ENCODE assay signal across 27 mouse cellular contexts in genomic region chr1:75594836-75595235, GRCm38 (mm10). TPM values are rescaled to one million over a fixed set of nuclear protein-coding genes. Genes with fewer than 3 reads are reported as not detected.
DNase-seq lines count a peak whose midpoint lies in the region; ATAC-seq lines count a peak whose summit lies in the region.
"Had no signal": no experiment of that assay in that cellular context is flagged by ENCODE, and none has a peak within 500 bp of the region (broad histone marks: within the 10 kb centered on the region; RNA-seq: fewer than 3 reads in every experiment).

No protein-coding gene starts in this region.

- H3K9me3 ChIP-seq in embryonic facial prominence, embryonic 13.5 days = no peaks in the 10 kb centered on the region
- no peaks in the 10 kb centered on the region for H3K9me3 ChIP-seq in embryonic facial prominence, embryonic 10.5 days
- H3K9me3 ChIP-seq in midbrain, embryonic 12.5 days = no peaks in the 10 kb centered on the region
- H3K9me3 ChIP-seq in midbrain, embryonic 11.5 days (ENCODE audit: control insufficient read depth, low read length) = no peaks in the 10 kb centered on the region
- H3K9me3 ChIP-seq in midbrain, embryonic 14.5 days (ENCODE audit: control insufficient read depth, low read length) = no peaks in the 10 kb centered on the region
- no peaks in the 10 kb centered on the region for H3K9me3 ChIP-seq in neural tube, embryonic 15.5 days (replicated peaks)
- H3K9me3 ChIP-seq in forebrain, embryonic 12.5 days = no peaks in the 10 kb centered on the region
- H3K9me3 ChIP-seq: kidney, embryonic 15.5 days; limb, embryonic 12.5 days; liver, embryonic 15.5 days had no signal

- no peak overlapping the region for H3K27ac ChIP-seq in embryonic facial prominence, embryonic 13.5 days
- no peak overlapping the region for H3K27ac ChIP-seq in embryonic facial prominence, embryonic 10.5 days (replicated peaks)
- peak overlapping the region; percentile 32; the same call in 1 of the 2 replicates for H3K27ac ChIP-seq in midbrain, embryonic 12.5 days (replicated peaks)
- no peak overlapping the region for H3K27ac ChIP-seq in midbrain, embryonic 11.5 days (ENCODE audit: low read depth, low read length)
- 0 out of 2 replicates have a peak overlapping the region, but pooled peaks have one; percentile 41 for H3K27ac ChIP-seq in midbrain, embryonic 14.5 days (replicated peaks; ENCODE audit: low read depth, low read length)
- 0 out of 2 replicates have a peak overlapping the region, but pooled peaks have one; percentile 28 for H3K27ac ChIP-seq in neural tube, embryonic 15.5 days (replicated peaks)
- H3K27ac ChIP-seq in forebrain, embryonic 12.5 days = no peak overlapping the region
- H3K27ac ChIP-seq: kidney, embryonic 15.5 days; layer of hippocampus, adult 2 months; left cerebral cortex, adult 2 months; limb, embryonic 12.5 days; liver, embryonic 15.5 days had no signal

- H3K4me3 ChIP-seq in embryonic facial prominence, embryonic 13.5 days = no peak overlapping the region
- no peak overlapping the region for H3K4me3 ChIP-seq in embryonic facial prominence, embryonic 10.5 days
- H3K4me3 ChIP-seq in midbrain, embryonic 12.5 days = no peak overlapping the region
- no peak overlapping the region for H3K4me3 ChIP-seq in midbrain, embryonic 11.5 days (ENCODE audit: low read depth, low read length)
- H3K4me3 ChIP-seq in midbrain, embryonic 14.5 days (replicated peaks; ENCODE audit: low read depth, low read length) = no peak overlapping the region
- H3K4me3 ChIP-seq in neural tube, embryonic 15.5 days (replicated peaks) = no peak overlapping the region
- H3K4me3 ChIP-seq in forebrain, embryonic 12.5 days (replicated peaks) = no peak overlapping the region
- H3K4me3 ChIP-seq: erythroblast, embryonic 14.5 days; kidney, embryonic 15.5 days; layer of hippocampus, adult 2 months; left cerebral cortex, adult 2 months; limb, embryonic 12.5 days; liver, embryonic 15.5 days had no signal

- 0 out of 2 replicates have a peak, but pooled peaks cover 3% of the 10 kb centered on the region for H3K27me3 ChIP-seq in embryonic facial prominence, embryonic 13.5 days
- peaks cover 7% of the 10 kb centered on the region; the same call in 1 of the 2 replicates for H3K27me3 ChIP-seq in embryonic facial prominence, embryonic 10.5 days (replicated peaks; ENCODE audit: low read depth, poor library complexity, severe bottlenecking)
- H3K27me3 ChIP-seq in midbrain, embryonic 12.5 days = peaks cover 11% of the 10 kb centered on the region
- no peaks in the 10 kb centered on the region for H3K27me3 ChIP-seq in midbrain, embryonic 11.5 days (ENCODE audit: control insufficient read depth, insufficient read depth, low read length)
- no peaks in the 10 kb centered on the region for H3K27me3 ChIP-seq in midbrain, embryonic 14.5 days (ENCODE audit: control insufficient read depth, insufficient read depth, low read length)
- peaks cover 3% of the 10 kb centered on the region; the same call in 1 of the 2 replicates for H3K27me3 ChIP-seq in neural tube, embryonic 15.5 days (replicated peaks)
- peaks cover 4% of the 10 kb centered on the region; the same call in 1 of the 2 replicates for H3K27me3 ChIP-seq in forebrain, embryonic 12.5 days
- H3K27me3 ChIP-seq: liver, embryonic 15.5 days had no signal

- H3K36me3 ChIP-seq in embryonic facial prominence, embryonic 13.5 days = no peaks in the 10 kb centered on the region
- H3K36me3 ChIP-seq in embryonic facial prominence, embryonic 10.5 days (replicated peaks) = no peaks in the 10 kb centered on the region
- H3K36me3 ChIP-seq in midbrain, embryonic 12.5 days = no peaks in the 10 kb centered on the region
- no peaks in the 10 kb centered on the region for H3K36me3 ChIP-seq in midbrain, embryonic 11.5 days (ENCODE audit: control insufficient read depth, insufficient read depth, low read length)
- no peaks in the 10 kb centered on the region for H3K36me3 ChIP-seq in midbrain, embryonic 14.5 days (ENCODE audit: control insufficient read depth, insufficient read depth, low read length)
- no peaks in the 10 kb centered on the region for H3K36me3 ChIP-seq in neural tube, embryonic 15.5 days
- H3K36me3 ChIP-seq in forebrain, embryonic 12.5 days (replicated peaks) = no peaks in the 10 kb centered on the region
- H3K36me3 ChIP-seq: kidney, embryonic 15.5 days; limb, embryonic 12.5 days; liver, embryonic 15.5 days had no signal

- peaks cover 3% of the 10 kb centered on the region for H3K4me1 ChIP-seq in embryonic facial prominence, embryonic 13.5 days
- no peaks in the 10 kb centered on the region for H3K4me1 ChIP-seq in embryonic facial prominence, embryonic 10.5 days
- H3K4me1 ChIP-seq in midbrain, embryonic 12.5 days = no peaks in the 10 kb centered on the region
- no peaks in the 10 kb centered on the region for H3K4me1 ChIP-seq in midbrain, embryonic 11.5 days (ENCODE audit: control insufficient read depth, insufficient read depth, low read length)
- no peaks in the 10 kb centered on the region; the same call in 1 of the 2 replicates for H3K4me1 ChIP-seq in midbrain, embryonic 14.5 days (ENCODE audit: control insufficient read depth, insufficient read depth, low read length)
- H3K4me1 ChIP-seq in neural tube, embryonic 15.5 days = peaks cover 10% of the 10 kb centered on the region
- no peaks in the 10 kb centered on the region; the same call in 1 of the 2 replicates for H3K4me1 ChIP-seq in forebrain, embryonic 12.5 days
- H3K4me1 ChIP-seq: kidney, embryonic 15.5 days; limb, embryonic 12.5 days; liver, embryonic 15.5 days had no signal

- DNase-seq in embryonic facial prominence, embryonic 10.5 days (ENCODE audit: low spot score) = no peak
- DNase-seq in midbrain, embryonic 11.5 days (ENCODE audit: low spot score, missing footprints) = no peak
- DNase-seq in midbrain, embryonic 14.5 days = no peak
- no peak for DNase-seq in thymus, postnatal 10 days (ENCODE audit: low spot score in 2 of 2)
- DNase-seq: adrenal gland, postnatal 25 days; cerebellum, adult 11-12 months; cerebellum, adult 9-11 months; embryo, embryonic 11 days; gastrocnemius, postnatal 10 days; kidney, adult 11 months; kidney, postnatal 36 days; lung, embryonic 14.5 days; lung, postnatal 14 days; right cerebral cortex, adult 18-20 months; spleen, adult 18-20 months; thymus, postnatal 25 days had no signal

- WGBS in embryonic facial prominence, embryonic 13.5 days = 43% methylated on average over 9 of the region's 9 CpGs
- WGBS in embryonic facial prominence, embryonic 10.5 days = 54% methylated on average over 9 of the region's 9 CpGs
- 37% methylated on average over 9 of the region's 9 CpGs for WGBS in midbrain, embryonic 12.5 days
- 47% methylated on average over 9 of the region's 9 CpGs for WGBS in midbrain, embryonic 11.5 days
- WGBS in midbrain, embryonic 14.5 days = 29% methylated on average over 9 of the region's 9 CpGs
- WGBS in neural tube, embryonic 15.5 days = 37% methylated on average over 9 of the region's 9 CpGs
- 42% methylated on average over 9 of the region's 9 CpGs for WGBS in forebrain, embryonic 12.5 days

- peak; percentile 52; the same call in 1 of the 2 replicates for ATAC-seq in embryonic facial prominence, embryonic 13.5 days (ENCODE audit: insufficient number of reproducible peaks, insufficient read depth, low FRiP score, low TSS enrichment, low read depth)
- 0 out of 2 replicates have a peak, but pooled peaks have one; percentile 30 for ATAC-seq in midbrain, embryonic 12.5 days (ENCODE audit: low FRiP score, low read depth)
- ATAC-seq in midbrain, embryonic 11.5 days (ENCODE audit: low FRiP score) = no peak
- no peak for ATAC-seq in midbrain, embryonic 14.5 days (ENCODE audit: low FRiP score, low TSS enrichment)
- ATAC-seq in neural tube, embryonic 15.5 days (ENCODE audit: low FRiP score) = no peak
- ATAC-seq in forebrain, embryonic 12.5 days (ENCODE audit: low FRiP score) = no peak; the same call in 1 of the 2 replicates
- ATAC-seq: Patski had no signal

- no peak overlapping the region for H3K4me2 ChIP-seq in embryonic facial prominence, embryonic 13.5 days
- H3K4me2 ChIP-seq in midbrain, embryonic 12.5 days (replicated peaks) = no peak overlapping the region; the same call in 1 of the 2 replicates
- no peak overlapping the region for H3K4me2 ChIP-seq in midbrain, embryonic 11.5 days
- H3K4me2 ChIP-seq in midbrain, embryonic 14.5 days (ENCODE audit: low read length) = 0 out of 2 replicates have a peak overlapping the region, but pooled peaks have one; percentile 4
- H3K4me2 ChIP-seq in neural tube, embryonic 15.5 days = no peak overlapping the region
- H3K4me2 ChIP-seq in forebrain, embryonic 12.5 days = no peak overlapping the region
- H3K4me2 ChIP-seq: kidney, embryonic 15.5 days; limb, embryonic 12.5 days; liver, embryonic 15.5 days; lung, embryonic 14.5 days had no signal

- no peak overlapping the region for H3K9ac ChIP-seq in embryonic facial prominence, embryonic 13.5 days
- no peak overlapping the region for H3K9ac ChIP-seq in midbrain, embryonic 12.5 days (replicated peaks)
- no peak overlapping the region for H3K9ac ChIP-seq in midbrain, embryonic 11.5 days (ENCODE audit: low read length)
- H3K9ac ChIP-seq in midbrain, embryonic 14.5 days (replicated peaks; ENCODE audit: low read length) = no peak overlapping the region; the same call in 1 of the 2 replicates
- H3K9ac ChIP-seq in neural tube, embryonic 15.5 days (replicated peaks) = no peak overlapping the region
- no peak overlapping the region for H3K9ac ChIP-seq in forebrain, embryonic 12.5 days
- H3K9ac ChIP-seq: kidney, embryonic 15.5 days; limb, embryonic 12.5 days; liver, embryonic 15.5 days; lung, embryonic 14.5 days had no signal

RNA-seq across cellular contexts. Expression of gene Slc4a3, which starts 48.8 kb away (rescaled TPM):
- polyA plus RNA-seq in embryonic facial prominence, embryonic 13.5 days (2015; fragmentation: Nextera tagmentation; extraction: Ambion mirVana) = 27.0 and 37.1 TPM in 2 replicates
- polyA plus RNA-seq in embryonic facial prominence, embryonic 10.5 days (2016; fragmentation: Nextera tagmentation; extraction: Ambion mirVana) = 15.7 and 18.0 TPM in 2 replicates
- 31.0 and 36.0 TPM in 2 replicates for polyA plus RNA-seq in midbrain, embryonic 12.5 days (2016; fragmentation: Nextera tagmentation; extraction: Ambion mirVana)
- polyA plus RNA-seq in midbrain, embryonic 11.5 days (2014; fragmentation: Nextera tagmentation; extraction: Ambion mirVana) = 6.5 and 7.2 TPM in 2 replicates
- polyA plus RNA-seq in midbrain, embryonic 14.5 days (2014; fragmentation: Nextera tagmentation; extraction: Ambion mirVana) = 31.5 and 41.0 TPM in 2 replicates
- 62.7 and 75.1 TPM in 2 replicates for polyA plus RNA-seq in neural tube, embryonic 15.5 days (2015; fragmentation: Nextera tagmentation; extraction: Ambion mirVana)
- 22.4 and 29.4 TPM in 2 replicates for polyA plus RNA-seq in forebrain, embryonic 12.5 days (2016; fragmentation: Nextera tagmentation; extraction: Ambion mirVana)
- polyA plus RNA-seq: erythroblast, embryonic 14.5 days had no signal

Comparison
In these comparisons a context has a peak if more than half of its experiments do, and no peak if none do; other contexts are left out.
1. ATAC-seq: peak in embryonic facial prominence, embryonic 13.5 days (single experiment) and midbrain, embryonic 12.5 days (single experiment); none in midbrain, embryonic 11.5 days (single experiment), midbrain, embryonic 14.5 days (single experiment), neural tube, embryonic 15.5 days (single experiment) and forebrain, embryonic 12.5 days (single experiment).
2. H3K27ac ChIP-seq: peak in midbrain, embryonic 12.5 days (single experiment), midbrain, embryonic 14.5 days (single experiment) and neural tube, embryonic 15.5 days (single experiment); none in embryonic facial prominence, embryonic 13.5 days (single experiment), embryonic facial prominence, embryonic 10.5 days (single experiment), midbrain, embryonic 11.5 days (single experiment) and forebrain, embryonic 12.5 days (single experiment).